Mouse (Mus musculus): Measurements from ENCODE around the gene Mrps27.
A peak's percentile ranks its signal among the peaks of the same experiment; 100 is the strongest.

Gene Mrps27

DNA sequence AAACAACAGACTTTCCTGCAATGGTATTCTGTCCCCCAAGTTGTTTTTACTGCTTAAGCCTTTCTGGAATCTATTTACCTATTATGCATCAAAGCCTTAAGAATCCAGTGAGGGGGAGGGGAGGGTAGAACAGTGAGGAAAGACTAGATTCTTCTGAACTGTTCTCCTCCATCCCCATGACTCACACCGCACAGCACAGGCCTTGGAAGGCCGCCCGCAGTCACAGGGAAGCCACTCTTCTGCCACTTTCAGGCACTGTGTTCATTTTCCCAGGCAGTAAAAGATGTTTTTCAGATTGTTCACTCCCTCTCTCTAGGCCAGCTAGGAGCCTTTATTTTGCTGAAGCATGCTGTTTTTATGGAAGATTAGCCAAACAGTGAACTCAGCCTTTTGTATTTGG is 46.8 kb downstream of the Mrps27 start:
- DNase-seq = peak; percentile 50

DNA sequence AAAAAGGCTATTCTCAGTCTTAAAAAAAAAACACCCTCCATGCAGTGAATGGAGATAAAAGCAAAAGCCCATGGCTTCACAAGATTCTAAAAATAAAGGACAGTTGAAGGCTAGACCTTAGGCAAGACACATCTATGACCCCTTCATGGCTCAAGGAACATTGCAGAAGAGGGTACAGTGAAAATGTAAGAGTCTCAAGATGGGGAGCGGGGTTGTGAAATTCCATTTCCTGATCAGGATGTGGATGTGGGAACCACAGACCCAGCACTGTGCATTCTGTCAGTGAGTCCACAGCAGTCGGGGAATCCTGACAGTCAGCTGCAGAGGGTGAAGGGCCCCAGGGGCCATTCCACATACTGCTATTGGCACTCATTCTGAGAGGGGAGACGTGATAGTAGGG is 48.5 kb downstream of the Mrps27 start:
- no peak for DNase-seq

DNA sequence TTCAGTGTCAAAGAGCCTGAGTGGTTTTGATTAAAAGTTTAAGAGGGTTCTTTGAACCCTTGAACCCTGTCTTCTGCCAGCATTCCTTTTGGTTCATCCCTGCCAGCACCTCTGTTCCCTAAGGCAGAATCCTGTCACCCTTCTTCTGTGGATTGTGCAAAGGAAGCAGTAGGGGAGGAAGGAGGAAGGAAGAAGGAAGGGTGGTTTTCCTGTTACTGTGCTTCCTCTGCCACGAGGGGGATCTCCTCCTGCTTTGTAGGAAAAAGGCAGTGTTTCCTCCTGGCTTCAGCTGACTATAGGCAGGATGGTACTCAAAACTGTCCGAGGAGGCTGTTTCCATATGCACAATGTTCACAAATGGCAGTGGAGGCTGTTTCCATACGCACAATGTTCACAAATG is 50.1 kb downstream of the Mrps27 start:
- no peak for DNase-seq

DNA sequence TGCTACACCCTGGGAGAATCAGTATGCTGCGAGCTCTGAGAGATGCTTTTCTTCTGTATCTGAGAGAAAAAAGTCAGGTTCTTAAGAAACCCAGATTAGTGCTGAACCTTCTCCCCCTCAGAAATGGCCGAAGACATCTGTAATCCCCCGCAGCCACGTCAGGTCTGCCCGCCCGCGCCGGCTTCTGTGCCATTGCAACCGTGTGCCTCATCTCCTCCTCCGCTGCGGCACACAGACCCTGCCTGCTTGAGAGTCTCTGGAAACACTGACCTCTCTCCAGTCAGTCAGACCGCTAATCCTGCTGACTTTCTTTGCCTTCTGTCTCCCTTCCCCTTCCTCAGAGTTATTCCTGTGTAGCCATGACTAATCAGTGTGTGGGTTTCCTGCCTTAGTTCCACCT is 50.9 kb downstream of the Mrps27 start:
- DNase-seq = no peak

DNA sequence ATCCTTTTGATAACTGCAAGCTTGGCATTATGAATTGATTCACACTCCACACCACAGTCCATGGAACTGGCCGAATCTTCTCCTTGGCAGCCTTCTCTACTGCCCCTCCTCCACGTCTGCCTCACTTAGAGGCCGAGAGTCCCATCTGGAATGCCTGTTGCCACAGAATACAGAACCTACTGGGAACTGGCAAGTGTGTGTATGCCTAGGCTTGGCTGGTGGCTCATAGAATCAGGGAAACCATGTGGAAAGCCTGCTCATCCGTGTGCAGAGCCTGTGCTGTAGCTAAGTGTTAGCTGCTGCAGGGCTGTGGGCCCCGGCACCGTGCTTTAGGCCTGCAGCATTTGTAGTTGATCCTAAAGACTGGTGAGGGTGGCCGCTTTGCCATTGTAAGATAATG is 52.6 kb downstream of the Mrps27 start:
- DNase-seq = no peak

DNA sequence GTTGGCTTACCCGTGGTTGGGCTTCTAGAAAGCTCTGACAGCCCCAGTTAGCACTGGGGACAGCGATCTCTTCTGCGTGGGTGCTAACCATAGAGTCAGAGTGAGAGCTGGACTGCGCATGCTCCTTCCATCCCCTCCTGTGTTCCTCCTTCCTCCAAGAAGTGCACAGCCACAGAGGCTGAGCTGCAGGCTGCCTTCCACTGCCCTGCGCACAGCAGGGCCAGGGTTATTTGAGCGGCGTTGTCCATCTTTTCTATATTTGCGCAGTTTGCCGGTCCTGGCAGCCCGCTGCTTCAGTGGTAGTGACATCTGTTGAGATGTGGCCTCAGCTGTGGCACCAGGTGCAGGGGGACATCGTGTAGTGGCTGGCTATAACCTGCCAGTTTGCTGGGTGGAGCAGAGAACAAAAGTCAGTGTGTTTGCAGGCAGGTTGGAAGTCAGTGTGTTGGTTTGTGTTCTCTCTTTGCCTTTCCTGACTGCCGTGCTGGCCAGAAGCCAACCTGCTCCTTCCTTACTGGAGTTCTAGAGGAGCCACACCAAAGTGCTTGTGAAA is 53.6 kb downstream of the Mrps27 start:
- DNase-seq = peak; percentile 80

DNA sequence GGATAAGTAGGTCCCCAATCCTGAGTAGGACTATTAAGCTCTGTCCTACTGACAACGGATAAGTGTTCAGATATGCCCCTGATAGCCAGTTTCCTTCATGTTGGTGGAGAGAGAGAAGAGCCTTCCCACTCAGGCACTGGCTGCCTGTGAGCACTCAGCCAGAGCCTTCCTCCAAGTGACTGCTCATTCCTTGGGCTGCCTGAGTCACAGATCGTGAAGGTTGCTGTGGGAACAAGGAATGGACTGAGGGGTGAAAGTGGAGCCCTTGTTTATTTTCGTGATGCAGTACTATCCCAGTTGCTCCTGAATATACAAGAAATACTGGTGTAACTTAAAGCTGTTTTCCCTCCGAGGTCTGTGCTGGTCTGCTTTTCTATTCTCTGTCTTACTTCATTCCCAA is 54.8 kb downstream of the Mrps27 start:
- no peak for DNase-seq

DNA sequence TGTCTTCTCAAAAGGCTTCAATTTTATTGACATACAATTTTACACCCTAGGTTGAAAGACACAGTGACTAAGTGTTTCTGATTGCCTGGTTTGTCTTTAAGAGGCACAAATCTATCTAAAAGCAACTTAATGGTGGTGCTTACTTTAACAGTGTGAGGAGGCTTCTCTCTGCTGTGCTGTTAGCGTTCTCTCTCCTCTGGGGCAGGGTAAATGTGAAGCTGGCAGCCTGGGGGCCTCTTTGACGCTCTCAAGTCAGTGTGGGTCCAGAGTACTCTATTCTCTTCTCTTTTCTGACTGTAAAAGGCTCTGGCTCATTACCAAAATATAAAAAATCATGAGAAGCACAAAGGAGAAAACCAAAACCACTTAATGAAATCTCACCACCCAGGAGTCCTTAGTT is 64.6 kb downstream of the Mrps27 start:
- no peak for DNase-seq

DNA sequence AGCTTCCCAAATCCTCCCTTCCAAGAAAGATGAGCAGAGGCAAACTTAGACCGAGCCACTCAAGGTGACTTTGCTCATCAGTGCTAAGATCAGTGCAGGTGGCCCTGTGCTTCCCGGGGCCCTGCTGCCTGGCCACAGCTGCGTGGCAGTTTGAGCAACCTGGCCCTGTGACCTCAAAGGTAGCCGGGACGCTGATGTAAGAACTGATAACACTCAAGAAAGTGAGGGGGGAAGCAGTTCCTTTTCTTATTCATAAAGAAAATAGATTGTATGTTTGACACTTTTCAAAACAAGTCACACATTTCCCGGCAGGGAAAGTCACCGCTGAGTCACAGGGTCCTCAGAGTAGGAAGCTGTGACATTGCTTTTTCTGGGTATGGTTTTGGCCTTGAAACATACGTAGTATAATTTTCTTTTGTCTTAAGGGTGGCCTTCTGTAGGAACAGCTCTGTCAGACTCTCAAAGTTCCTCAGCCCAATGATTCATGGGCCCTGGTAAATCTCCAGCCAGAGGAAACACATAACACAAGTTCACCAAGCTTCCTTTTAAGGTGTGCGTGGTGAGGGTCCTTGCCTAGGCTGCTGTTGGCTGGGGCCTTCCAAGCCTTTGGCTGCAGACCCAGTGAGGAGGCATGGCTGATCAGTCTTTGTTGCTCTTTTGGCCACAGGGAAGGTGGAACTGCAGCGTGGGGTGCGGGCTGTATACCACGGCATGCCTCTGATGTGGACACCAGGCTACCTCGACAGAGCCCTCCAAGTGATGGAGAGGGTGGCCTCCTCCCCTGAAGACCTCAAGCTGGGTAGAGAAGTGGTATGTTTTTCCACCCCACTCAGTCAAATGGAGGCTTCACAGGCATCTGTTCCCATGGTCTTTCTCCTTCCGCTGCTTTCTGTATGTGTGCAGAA is 66.3 kb downstream of the Mrps27 start:
- no peak for DNase-seq

DNA sequence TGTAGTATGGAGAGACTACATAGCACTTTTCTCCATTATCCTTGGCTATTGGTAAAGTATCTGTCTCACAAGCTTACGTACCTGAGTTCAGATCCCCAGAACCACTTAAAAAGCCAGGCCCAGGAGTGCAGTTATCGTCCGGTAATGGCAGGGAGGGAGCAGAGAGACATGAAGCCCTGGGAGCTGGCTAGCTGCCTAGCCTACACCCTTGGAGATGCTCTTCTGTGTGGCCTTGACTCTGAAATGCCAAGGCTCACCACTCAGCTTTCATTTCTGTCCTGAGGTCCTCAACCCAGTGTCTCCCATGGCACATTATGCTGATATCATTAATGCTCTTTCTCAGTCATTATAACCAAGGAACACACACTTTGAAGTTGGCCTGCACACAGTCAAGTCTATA is 67.2 kb downstream of the Mrps27 start:
- DNase-seq = no peak

DNA sequence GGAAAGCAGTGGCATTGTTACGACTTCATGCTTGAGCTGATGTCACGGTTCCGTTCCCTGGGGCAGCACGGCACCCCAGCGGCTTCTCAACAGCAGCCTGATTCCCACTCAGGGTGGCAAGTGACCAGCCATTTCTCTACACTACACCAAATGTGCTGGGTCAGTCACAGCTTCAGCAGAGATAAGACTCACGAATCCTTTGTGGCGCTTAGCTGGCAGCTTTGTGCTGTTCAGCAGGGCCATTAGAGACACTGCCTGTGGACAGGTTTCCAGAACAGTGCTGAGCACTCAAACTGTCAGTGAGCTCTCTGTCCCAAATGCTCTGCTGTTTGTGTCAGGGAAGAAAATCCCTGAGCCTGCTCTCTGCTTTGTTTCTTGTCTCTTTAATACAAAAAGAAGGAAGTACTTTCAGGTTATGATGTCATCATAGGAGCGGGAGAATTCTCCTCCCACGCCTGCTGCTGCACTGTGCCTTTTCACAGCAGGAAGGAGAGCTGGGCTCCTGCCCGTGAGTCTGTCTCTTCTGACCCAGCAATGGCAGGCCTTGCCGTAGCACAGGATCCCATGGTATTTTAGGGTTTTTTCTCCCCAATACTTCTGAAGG is 68.0 kb downstream of the Mrps27 start:
- DNase-seq = peak; percentile 67

DNA sequence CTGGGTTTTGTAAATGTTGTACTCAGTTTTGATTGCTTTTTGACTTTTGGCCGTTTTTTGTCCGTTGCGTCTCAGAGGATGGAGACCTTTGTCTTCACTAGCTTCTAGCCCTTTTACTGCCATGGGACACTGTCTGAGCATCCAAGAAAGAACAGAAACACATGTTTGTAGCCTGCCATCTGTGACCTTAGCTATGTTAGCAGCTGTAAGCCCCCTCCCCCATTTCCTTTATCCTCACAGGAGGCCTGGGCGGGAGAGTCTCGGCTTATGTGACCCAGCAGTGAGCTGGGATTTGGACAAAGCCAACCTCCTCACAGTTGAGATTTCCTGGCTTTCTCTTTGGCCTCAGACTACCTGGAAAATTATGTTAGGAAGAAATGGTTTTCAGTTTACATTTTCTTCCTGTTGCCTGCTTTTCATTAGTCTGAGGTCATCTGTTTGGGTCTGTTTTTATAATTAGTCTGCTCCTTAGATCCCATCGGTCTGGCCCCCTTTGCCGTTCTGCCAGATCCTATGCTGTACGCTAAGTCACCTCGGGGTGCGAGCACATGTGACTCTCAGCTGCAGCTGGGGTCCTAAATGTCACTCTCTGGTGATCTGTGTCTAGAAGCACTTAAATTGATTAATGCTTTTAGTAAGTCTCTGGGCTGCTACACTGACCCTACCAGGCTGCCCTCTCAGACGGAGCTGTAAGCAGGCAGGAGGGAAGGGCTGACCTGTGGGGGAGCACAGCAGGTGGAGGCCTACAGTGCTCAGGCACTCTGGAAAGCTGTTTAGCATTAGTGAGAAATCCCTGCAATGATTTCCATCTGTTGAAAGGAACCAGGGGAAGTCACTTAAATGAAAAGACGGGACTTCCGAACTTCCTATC is 69.1 kb downstream of the Mrps27 start:
- DNase-seq = no peak

DNA sequence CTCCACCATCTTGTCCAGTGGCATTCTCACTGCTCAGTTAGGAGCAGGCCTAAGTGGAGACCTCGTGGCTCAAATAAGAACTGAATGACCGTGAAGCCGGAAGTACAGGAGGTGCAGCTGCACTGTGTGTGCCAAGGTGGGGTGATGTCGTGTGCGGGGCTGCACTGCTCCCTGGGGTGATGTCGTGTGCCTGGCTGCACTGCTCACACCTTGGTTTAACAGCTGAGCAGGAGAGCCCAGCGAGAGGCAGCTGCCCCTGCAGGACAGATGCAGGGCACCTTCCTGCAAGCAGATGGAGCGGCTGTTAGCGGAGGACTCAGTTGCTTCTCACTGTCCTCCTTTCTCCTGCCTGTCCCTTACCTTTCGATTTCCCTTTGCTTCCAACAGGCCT is 69.8 kb downstream of the Mrps27 start:
- no peak for DNase-seq

DNA sequence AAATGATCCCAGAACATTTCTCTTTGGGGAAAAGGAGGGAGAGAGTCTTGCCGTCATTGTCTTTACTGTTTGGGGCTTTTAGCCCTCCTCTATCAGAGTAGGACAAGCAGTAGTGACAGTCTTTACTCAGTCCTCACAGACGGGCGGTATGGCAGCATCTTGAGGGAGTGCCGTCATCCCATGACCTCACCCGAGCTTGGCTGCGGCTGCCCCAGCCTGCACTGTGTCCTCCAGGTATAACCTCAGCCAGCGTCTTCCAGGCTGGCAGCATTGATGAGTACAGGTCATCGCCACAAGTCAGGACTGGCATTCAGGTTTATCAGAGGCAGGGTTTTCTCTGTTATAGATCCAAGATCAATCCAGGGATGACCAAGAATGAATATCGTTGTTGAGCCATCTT is 72.0 kb downstream of the Mrps27 start:
- DNase-seq = no peak

DNA sequence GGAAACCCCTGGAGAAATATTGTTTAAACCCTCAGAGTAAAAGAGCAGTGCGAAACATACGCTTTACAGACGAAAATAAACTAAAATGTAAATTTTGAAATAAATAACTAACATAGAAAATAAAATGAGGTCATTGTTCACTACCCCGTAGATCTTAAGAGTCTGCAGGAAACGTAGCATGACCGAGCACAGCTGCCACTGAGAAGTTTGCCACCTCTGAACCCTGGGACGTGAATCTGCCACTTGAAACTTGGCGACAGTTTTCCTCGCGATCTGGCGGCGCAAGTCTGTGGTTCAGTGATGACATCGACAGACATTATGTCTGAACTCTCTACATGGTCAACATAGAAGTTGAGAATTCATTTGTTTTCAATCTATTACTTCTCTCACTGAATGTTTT is 79.0 kb downstream of the Mrps27 start:
- peak; percentile 69 for DNase-seq

DNA sequence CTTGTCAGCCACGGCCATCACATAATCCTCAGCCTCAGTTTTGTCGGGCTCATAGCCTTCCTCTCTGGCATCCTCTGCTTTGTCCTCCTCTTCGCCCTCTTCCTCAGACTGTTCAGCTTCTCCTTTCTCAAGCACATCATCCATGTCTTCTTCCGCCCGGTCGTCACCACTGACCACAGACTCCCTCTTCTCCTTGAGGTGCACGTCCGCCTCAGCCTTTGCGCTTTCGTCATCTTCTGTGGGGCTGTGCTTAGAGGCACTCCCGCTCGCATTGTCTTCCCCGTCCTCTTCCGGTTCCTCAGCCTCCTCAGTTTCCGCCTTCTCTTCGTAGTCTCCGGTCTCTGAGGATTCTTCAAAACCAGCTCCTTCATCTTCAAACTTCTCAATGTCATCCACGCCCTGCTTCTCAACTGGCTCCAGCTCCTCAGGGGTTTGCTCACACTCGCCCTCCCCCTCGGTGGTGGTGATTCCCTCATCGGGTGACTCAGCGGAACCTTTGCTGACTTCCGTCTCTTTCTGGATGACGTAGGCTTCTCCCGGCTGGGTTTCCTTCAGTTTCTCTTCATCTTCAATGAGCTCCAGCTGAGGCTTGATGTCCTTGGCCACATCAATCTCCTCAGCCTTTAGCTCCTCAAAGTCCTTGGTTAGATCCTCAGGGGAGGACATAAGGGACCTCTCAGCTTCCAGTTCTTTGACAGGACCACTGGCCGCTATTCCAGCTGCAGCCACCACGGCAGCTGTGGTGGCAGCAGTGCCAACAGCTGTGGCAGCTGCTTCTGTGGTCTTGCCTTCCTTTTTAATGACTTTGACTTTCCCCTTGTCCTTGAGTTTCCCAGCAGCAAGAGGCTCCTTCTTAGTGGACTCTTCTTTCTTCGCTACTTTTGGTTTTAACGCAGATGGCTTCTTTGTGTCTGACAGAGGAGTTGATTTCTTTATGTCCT is 88.8 kb downstream of the Mrps27 start:
- no peak for DNase-seq

DNA sequence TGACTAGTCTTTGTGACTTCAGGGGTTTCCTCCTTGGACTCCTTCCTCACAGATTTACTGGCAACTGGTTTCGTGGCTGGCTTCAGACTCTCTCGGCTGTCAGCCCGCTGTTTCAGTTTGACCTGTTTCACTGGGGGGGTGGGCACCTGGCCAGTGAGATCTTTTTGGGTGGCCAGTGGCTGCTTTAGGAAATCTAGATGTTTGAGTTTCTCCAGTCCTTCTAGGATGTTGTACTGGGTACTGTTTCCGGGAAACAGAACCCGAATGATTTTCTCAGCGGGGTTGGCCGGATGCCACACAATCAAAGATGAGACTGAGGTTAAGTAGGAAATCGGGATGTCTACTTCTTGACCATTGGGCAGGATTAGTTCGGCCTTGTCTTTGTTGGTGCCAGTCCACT is 89.9 kb downstream of the Mrps27 start:
- no peak for DNase-seq

DNA sequence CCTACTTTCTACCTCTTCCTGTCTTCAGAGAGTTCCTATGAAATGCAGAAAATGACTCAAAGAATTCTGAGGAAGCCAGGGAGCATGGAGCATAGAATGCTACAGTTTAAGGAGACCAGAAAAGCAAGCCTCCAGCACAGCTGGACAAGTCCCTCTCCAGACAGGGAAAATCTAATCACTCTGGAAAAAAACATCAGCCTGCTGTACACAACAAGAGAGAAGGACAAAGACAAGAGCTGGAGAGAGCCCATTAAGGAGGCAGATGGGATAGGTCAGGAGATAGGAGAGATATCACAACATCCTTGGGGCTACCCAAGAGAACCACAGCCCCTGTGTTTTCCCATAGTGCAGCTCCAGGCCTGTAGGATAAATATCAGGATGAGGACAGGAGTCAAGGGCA is 92.5 kb downstream of the Mrps27 start:
- DNase-seq = no peak

DNA sequence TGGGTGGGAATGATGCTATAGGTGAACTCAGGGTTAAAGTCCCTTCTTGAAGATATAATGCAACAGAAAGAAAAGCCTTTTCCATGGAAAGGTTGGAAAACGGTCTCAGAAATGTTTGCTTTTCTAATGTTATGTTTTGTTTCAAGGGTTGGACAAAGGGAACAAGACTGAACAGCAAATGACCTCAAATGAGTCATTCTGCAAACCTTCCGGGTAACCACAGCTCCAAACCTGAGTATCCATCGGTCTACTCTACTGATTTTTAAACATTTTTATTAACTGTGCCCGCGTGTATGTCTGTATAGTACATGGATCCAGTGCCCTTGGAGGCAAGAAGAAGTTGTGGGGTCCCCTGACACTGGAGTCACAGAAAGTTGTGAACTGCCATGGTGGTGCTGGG is 94.8 kb downstream of the Mrps27 start:
- no peak for DNase-seq

DNA sequence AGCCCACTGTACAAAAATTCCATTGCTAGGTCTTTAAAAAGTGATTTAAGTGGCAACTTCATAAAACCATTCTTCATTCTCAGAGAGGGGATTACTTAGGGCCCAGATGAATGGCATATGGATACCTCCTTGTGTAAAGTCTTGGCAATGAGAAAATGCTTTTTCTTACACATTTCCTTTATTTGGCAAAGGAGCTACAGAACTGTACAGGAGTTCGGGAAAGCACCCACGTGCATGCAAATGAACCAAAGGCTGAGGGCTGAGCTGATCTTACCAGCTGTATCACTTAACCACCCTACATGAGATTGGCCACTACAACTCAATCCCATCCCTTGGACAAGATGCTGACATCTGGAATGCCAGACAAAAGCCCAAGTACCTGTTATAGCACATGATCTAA is 95.6 kb downstream of the Mrps27 start:
- no peak for DNase-seq

DNA sequence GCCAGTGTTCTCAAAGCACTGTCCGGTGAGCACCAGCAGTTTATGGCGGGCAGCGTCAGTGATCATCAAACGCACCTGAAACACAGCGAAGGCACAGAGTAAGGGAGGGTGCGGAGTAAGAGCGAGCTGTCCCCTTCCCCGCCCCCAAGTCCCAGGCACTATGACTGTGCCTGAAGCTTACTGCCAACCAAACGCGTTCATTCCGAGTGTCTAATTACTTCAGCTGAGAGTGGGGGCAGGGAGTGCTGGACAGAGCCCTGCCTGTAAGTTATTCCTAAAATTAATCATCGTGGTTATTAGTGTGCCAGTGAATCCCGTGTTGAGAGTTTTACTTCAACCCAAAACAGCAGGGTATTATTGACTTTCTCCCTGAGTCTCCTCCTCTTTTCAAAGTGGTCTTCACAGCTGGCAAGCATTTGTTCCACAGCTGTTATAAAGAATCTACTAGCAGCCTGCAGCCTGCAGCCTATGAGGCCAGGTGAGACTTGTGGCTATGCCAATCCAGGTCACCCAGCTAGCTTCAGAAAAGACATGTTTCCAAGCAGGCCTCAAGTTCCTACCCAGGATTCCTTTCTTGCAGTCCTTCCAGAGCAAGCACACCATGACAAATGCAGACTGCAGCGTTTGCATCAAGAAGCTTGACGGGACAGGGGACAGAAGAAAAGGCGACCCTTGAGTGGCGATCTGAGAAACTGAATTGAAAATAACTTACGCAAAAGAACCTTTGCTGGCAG is 97.3 kb downstream of the Mrps27 start:
- peak; percentile 22 for DNase-seq

All from kidney, postnatal 10 days (tissue).